ENCODE assay signal across 12 mouse cellular contexts in the genomic region with DNA sequence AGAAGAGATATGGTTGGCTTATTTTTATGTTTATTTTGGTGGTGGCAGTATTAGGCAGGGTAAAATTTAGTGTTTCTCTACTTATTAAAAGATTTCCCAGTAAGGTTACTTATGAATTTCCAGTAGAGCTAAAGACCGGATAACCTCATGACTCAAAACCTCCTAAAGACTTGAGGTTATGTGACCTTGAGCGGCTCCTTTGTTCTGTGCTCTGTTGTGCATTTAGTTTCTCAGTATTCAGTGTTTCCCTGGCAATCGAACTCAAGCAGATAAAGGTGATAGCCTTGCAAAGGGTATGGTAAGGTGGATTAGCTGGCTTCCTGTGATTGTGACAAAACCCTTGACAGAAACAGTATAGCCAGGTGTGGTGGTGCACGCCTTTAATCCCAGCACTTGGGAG.
"Had no signal": no experiment of that assay in that cellular context is flagged by ENCODE, and none has a peak within 500 bp of the region (broad histone marks: within the 10 kb centered on the region; RNA-seq: fewer than 3 reads in every experiment).

No protein-coding gene starts in this region.

- H3K9me3 ChIP-seq: limb, embryonic 15.5 days; liver, embryonic 12.5 days; midbrain, embryonic 13.5 days; neural tube, embryonic 12.5 days had no signal

- ATAC-seq: liver, embryonic 12.5 days; midbrain, embryonic 13.5 days had no signal

- H3K36me3 ChIP-seq: limb, embryonic 15.5 days; midbrain, embryonic 13.5 days; neural tube, embryonic 12.5 days had no signal

- H3K27ac ChIP-seq: limb, embryonic 15.5 days; liver, embryonic 12.5 days; midbrain, embryonic 13.5 days; neural tube, embryonic 12.5 days had no signal

- DNase-seq: layer of hippocampus, adult 9-11 months; layer of hippocampus, postnatal 36 days; lung, postnatal 14 days; spleen, adult 18-20 months; thymus, adult 2 months; thymus, postnatal 25 days had no signal

- H3K27me3 ChIP-seq: limb, embryonic 15.5 days; liver, embryonic 12.5 days; midbrain, embryonic 13.5 days; neural tube, embryonic 12.5 days had no signal

- H3K4me2 ChIP-seq: limb, embryonic 15.5 days; liver, embryonic 12.5 days; lung, embryonic 14.5 days; midbrain, embryonic 13.5 days; neural tube, embryonic 12.5 days had no signal

- H3K4me3 ChIP-seq: limb, embryonic 15.5 days; liver, embryonic 12.5 days; midbrain, embryonic 13.5 days; myocyte; neural tube, embryonic 12.5 days had no signal

- H3K9ac ChIP-seq: limb, embryonic 15.5 days; liver, embryonic 12.5 days; lung, embryonic 14.5 days; midbrain, embryonic 13.5 days; neural tube, embryonic 12.5 days had no signal
